Mouse (Mus musculus) heart, adult 2 months (tissue): ENCODE measurements around the gene Fam163a. TPM values are rescaled to one million over a fixed set of nuclear protein-coding genes. Genes with fewer than 3 reads are reported as not detected.
"Not testable (repeated sequence)": the region's sequence is repeated elsewhere in the genome, so short reads cannot be mapped to it uniquely, and the experiment has no call there.

Source experiments
- DNase-seq, 2 experiments: peaks; one replicate each; pipeline ENCODE4 v3.0.0; 2021
- H3K27ac ChIP-seq: fragments of 200-600 bp; 2 replicates; pipeline ENCODE4 v1.8.1; 2022
- H3K27me3 ChIP-seq: fragments of 200-500 bp; 2 replicates; pipeline ENCODE4 v1.6.1; 2012; ENCODE audit warnings: mild to moderate bottlenecking, low read length, inconsistent platforms, mixed read lengths; ENCODE audit not compliant: control insufficient read depth, insufficient read depth
- H3K36me3 ChIP-seq: fragments of 200-500 bp; 2 replicates; pipeline ENCODE4 v1.6.1; 2012; ENCODE audit warnings: low read length, inconsistent platforms; ENCODE audit not compliant: control insufficient read depth, insufficient read depth
- H3K4me1 ChIP-seq: fragments of 200-500 bp; 2 replicates; pipeline ENCODE4 v1.6.1; 2011; ENCODE audit warnings: low read length; ENCODE audit not compliant: control insufficient read depth, insufficient read depth
- H3K4me3 ChIP-seq: fragments of 200-600 bp; 2 replicates; pipeline ENCODE4 v1.8.1; 2022
- H3K79me2 ChIP-seq: fragments of 200-500 bp; replicated peaks from 2 replicates; pipeline ENCODE4 v1.6.1; 2012; ENCODE audit warnings: mild to moderate bottlenecking, inconsistent platforms, low read length, moderate library complexity, mixed read lengths; ENCODE audit not compliant: control insufficient read depth, insufficient read depth
- H3K9ac ChIP-seq: fragments of 200-500 bp; 2 replicates; pipeline ENCODE4 v1.6.1; 2012; ENCODE audit warnings: low read depth, mild to moderate bottlenecking, control low read depth, inconsistent platforms, low read length, mixed read lengths
- CTCF ChIP-seq: fragments of 200-600 bp; IDR thresholded peaks from 2 replicates; pipeline ENCODE4 v1.8.1; 2022; ENCODE audit warnings: antibody characterized with exemption, mild to moderate bottlenecking, moderate library complexity
- EP300 ChIP-seq: fragments of 200-500 bp; IDR thresholded peaks from 2 replicates; pipeline ENCODE4 v1.6.1; 2011; ENCODE audit warnings: low read depth, low read length, control low read depth; ENCODE audit not compliant: insufficient read depth
- POLR2A ChIP-seq: fragments of 200-500 bp; IDR thresholded peaks from 2 replicates; pipeline ENCODE4 v1.6.1; 2011; ENCODE audit warnings: mild to moderate bottlenecking, low read depth, low read length, control low read depth; ENCODE audit not compliant: insufficient read depth
- WGBS: fragments of 180-500 bp; shearing (Covaris S2); methylation state at CpG from one replicate; pipeline ENCODE4 v1.1.7; 2018; 5-methylcytosine and 5-hydroxymethylcytosine counted together
- intact Hi-C: fragments of 180-260 bp; cut with DNase I; formaldehyde crosslinking; loops from one replicate; pipeline ENCODE4 v1.15.1; 2025
- polyA plus RNA-seq: library from polyadenylated mRNA; depleted of rRNA; stranded (reverse); fragments of >200 nt; gene quantifications from 2 replicates; pipeline ENCODE4 v1.2.3, GENCODE M21; 2012
- total RNA-seq, 2 experiments: library from RNA; stranded (reverse); gene quantifications; 2 replicates each; pipeline ENCODE4 v1.2.3; 2021

Gene Fam163a
- total and polyA plus RNA-seq, 3 experiments: 0.23 TPM; not detected in 2

GRCm38 (mm10) chr1:156040731-156041401, 164.0 kb downstream of the Fam163a start:
- peaks cover 32% of the 10 kb centered on the region for H3K36me3 ChIP-seq
- H3K4me1 ChIP-seq: peaks cover 9% of the 10 kb centered on the region
- intact Hi-C loops: loop anchor here (5.0 kb wide), 1 partner anchor 676 kb away; the partner anchor contains the start of gene Fam20b
- H3K27me3 ChIP-seq: no peaks in the 10 kb centered on the region
- peak overlapping the region; percentile 39; the same call in 1 of the 2 replicates for H3K9ac ChIP-seq
- peak; percentile 91 to 93 for DNase-seq
- peaks cover 6% of the 10 kb centered on the region for H3K79me2 ChIP-seq
- TF ChIP-seq POLR2A (peak; percentile 99), CTCF (peak; percentile 22; the same call in 1 of the 2 replicates), EP300 (peak; percentile 79; the same call in 1 of the 2 replicates)
- H3K27ac ChIP-seq: peak overlapping the region; percentile 82
- H3K4me3 ChIP-seq: peak overlapping the region; percentile 66
- under 1% methylated on average over 22 of the region's 22 CpGs for WGBS

GRCm38 (mm10) chr1:156039989-156040388, 164.8 kb downstream of the Fam163a start:
- 74% methylated on average over 7 of the region's 7 CpGs for WGBS
- intact Hi-C loops: loop anchor here (5.0 to 10.0 kb wide), 2 partner anchors 225 to 677 kb away; partner anchors contain the start of genes Fam20b and Qsox1
- not testable (repeated sequence) for H3K79me2 ChIP-seq, H3K4me1 ChIP-seq, H3K9ac ChIP-seq, DNase-seq, H3K27me3 ChIP-seq, H3K4me3 ChIP-seq
- peaks cover 29% of the 10 kb centered on the region for H3K36me3 ChIP-seq
- TF ChIP-seq CTCF: peak; percentile 42
- peak overlapping the region; percentile 82 for H3K27ac ChIP-seq

DNA sequence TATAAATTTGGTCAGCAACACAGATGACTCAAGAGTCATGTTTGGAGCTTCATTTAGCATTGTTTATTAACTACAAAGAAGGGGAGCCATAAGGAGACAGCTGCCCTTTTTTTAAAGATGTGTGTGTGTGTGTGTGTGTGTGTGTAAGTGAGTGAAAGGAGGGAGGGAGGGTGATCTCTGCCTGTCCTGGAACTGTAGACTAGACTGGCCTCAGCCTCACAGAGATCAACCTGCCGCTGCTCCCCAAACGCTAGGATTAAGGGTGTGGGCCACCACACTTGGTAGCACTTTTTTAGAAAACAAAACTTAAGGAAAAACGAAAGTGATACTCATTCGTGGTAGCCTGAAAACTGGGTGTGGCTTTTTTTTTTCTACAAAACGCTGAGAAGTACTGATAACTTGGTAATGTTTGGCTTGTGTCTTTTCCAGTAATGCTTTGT, 167.7 kb downstream of the Fam163a start:
- DNase-seq: peak; percentile 61 to 67
- 9% methylated on average over 5 of the region's 5 CpGs for WGBS
- Histone ChIP-seq H3K27me3 (no peaks in the 10 kb centered on the region), H3K27ac (peak overlapping the region; percentile 98), H3K4me3 (peak overlapping the region; percentile 89), H3K4me1 (peaks cover 7% of the 10 kb centered on the region), H3K79me2 (peaks cover 3% of the 10 kb centered on the region), H3K9ac (peak overlapping the region; percentile 89), H3K36me3 (peaks cover 24% of the 10 kb centered on the region)
- TF ChIP-seq CTCF: no peak
- TF ChIP-seq EP300: peak; percentile 56; the same call in 1 of the 2 replicates
- TF ChIP-seq POLR2A: peak; percentile 95
- intact Hi-C loops: loop anchor here (10.0 kb wide), 1 partner anchor 222 kb away; the partner anchor contains the start of gene Qsox1

GRCm38 (mm10) chr1:156035930-156036737, 168.7 kb downstream of the Fam163a start, which contains the start of gene Tor1aip1:
Gene Tor1aip1 (minus strand): TSS chr1:156036480.
- H3K79me2 ChIP-seq: peaks cover 2% of the 10 kb centered on the region
- peaks cover 6% of the 10 kb centered on the region for H3K4me1 ChIP-seq
- H3K9ac ChIP-seq: peak within 1 kb of the TSS; percentile 92
- H3K4me3 ChIP-seq: peak within 1 kb of the TSS; percentile 89
- peaks cover 22% of the 10 kb centered on the region for H3K36me3 ChIP-seq
- WGBS: under 1% methylated on average over 59 of the region's 59 CpGs
- peak; percentile 99 for DNase-seq
- intact Hi-C loops: loop anchor here (1.0 to 10.0 kb wide), 2 partner anchors 63 to 221 kb away; partner anchors contain the start of genes Cep350 and Qsox1
- TF ChIP-seq EP300 (peak; percentile 88), POLR2A (peak; percentile 90), CTCF (peak; percentile 98)
- peak within 1 kb of the TSS; percentile 98 for H3K27ac ChIP-seq
- no peaks in the 10 kb centered on the region for H3K27me3 ChIP-seq

DNA sequence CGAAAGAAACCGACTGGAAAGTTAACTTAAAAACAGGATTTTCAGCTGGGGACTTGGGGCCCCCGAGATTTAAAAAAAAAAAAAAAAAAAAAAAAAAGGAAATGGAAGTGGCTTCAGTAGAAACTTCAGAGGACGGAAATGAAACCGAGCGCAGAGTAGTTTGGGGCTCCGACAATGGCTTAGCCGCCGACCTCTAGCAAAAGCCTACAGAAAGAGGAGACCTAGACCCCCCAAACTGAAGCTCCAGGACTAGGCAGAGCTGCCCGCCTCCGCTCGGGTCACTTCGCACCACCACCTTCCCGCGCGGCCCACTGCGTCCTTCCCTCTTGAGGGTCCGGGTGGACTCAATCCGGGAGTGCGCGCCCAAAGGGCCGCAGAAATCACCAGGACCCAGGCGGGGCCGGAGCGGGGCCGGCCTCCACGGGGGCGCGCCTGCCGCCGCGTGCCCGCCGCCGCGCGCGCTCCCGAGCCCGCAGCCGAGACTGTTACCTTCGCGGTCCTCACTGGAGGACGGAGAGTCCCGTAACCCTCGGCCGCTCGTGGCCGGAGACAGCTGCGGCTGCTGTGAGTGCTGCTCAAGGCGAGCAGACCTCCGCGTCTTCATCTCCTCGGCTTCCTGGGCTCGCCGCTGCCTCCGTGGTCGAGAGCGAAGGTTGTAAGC, 169.4 kb downstream of the Fam163a start, which contains the start of gene Tor1aip2:
TSS of gene Tor1aip2 (plus strand) at position 135 of the 661 bp plus-strand sequence.
- no peaks in the 10 kb centered on the region for H3K27me3 ChIP-seq
- peak within 1 kb of the TSS; percentile 92 for H3K9ac ChIP-seq
- peak within 1 kb of the TSS; percentile 89 for H3K4me3 ChIP-seq
- peaks cover 4% of the 10 kb centered on the region for H3K4me1 ChIP-seq
- WGBS: under 1% methylated on average over 59 of the region's 59 CpGs
- intact Hi-C loops: loop anchor here (10.0 kb wide), 1 partner anchor 221 kb away; the partner anchor contains the start of gene Qsox1
- peak within 1 kb of the TSS; percentile 98 for H3K27ac ChIP-seq
- H3K36me3 ChIP-seq: peaks cover 26% of the 10 kb centered on the region
- no peak for TF ChIP-seq CTCF
- 0 out of 2 replicates have a peak, but pooled peaks have one; percentile 10 for TF ChIP-seq POLR2A
- no peak for DNase-seq
- peaks cover 4% of the 10 kb centered on the region for H3K79me2 ChIP-seq
